Mouse (Mus musculus): Measurements from ENCODE around the gene Ccdc124. TPM values are rescaled to one million over a fixed set of nuclear protein-coding genes. Genes with fewer than 3 reads are reported as not detected.
"Not testable (repeated sequence)": the region's sequence is repeated elsewhere in the genome, so short reads cannot be mapped to it uniquely, and the experiment has no call there.

Ccdc124 gene
- total RNA-seq, 2 experiments from 2014 or later: 54.7 to 57.2 TPM

GRCm38 (mm10) chr8:70822594-70822993 is 51.1 kb downstream of the Ccdc124 start:
- not testable (repeated sequence) for DNase-seq

GRCm38 (mm10) chr8:70821992-70822391 is 51.7 kb downstream of the Ccdc124 start:
- no peak for DNase-seq

GRCm38 (mm10) chr8:70821399-70821962 is 52.3 kb downstream of the Ccdc124 start:
- DNase-seq: peak; percentile 70 to 80

- peak; percentile 49 to 66 for DNase-seq
Measured at GRCm38 (mm10) chr8:70820101-70820935, 53.4 kb downstream of the Ccdc124 start.

Small RNA genes within 50 kb of the gene (microRNA-seq; reads per million reads assigned to microRNA genes)
- not detected for gene Mir7067

Other genes starting within 250 kb of the Ccdc124 start
- gene Gdf15, start 241.5 kb downstream of the Ccdc124 start, total RNA-seq (2021): 1 to 10 TPM; 5.0 to 6.0 TPM
- 100 to 1,000 TPM; 138 to 139 TPM for gene Pgpep1, start 213.5 kb downstream of the Ccdc124 start, total RNA-seq (2021)
- 10 to 100 TPM; 74.3 to 84.4 TPM for gene Lsm4, start 200.7 kb downstream of the Ccdc124 start, total RNA-seq (2021)
- gene Jund, start 175.0 kb downstream of the Ccdc124 start, total RNA-seq (2021): 100 to 1,000 TPM; 219 to 227 TPM
- not detected for gene Iqcn, start 170.5 kb downstream of the Ccdc124 start, total RNA-seq (2021)
- not detected for gene Gm3336, start 155.4 kb downstream of the Ccdc124 start, total RNA-seq (2021)
- 1 to 10 TPM in 1 of 2 experiments, under 1 TPM in 1; 0.33 to 1.2 TPM for gene Pde4c, start 150.2 kb downstream of the Ccdc124 start, total RNA-seq (2021)
- 10 to 100 TPM; 68.6 to 78.2 TPM for gene Rab3a, start 119.3 kb downstream of the Ccdc124 start, total RNA-seq (2021)
- gene Mpv17l2, start 113.0 kb downstream of the Ccdc124 start, total RNA-seq (2021): 100 to 1,000 TPM; 119 to 155 TPM
- 10 to 100 TPM; 35.6 to 51.5 TPM for gene Pik3r2, start 97.2 kb downstream of the Ccdc124 start, total RNA-seq (2021)
- gene Mast3, start 68.9 kb downstream of the Ccdc124 start, total RNA-seq (2021): 10 to 100 TPM; 16.8 to 19.0 TPM
- not detected for gene Il12rb1, start 65.5 kb downstream of the Ccdc124 start, total RNA-seq (2021)
- gene Arrdc2, start 34.2 kb downstream of the Ccdc124 start, total RNA-seq (2021): 10 to 100 TPM in 1 of 2 experiments, 1 to 10 TPM in 1; 6.9 to 10.5 TPM
- gene Kcnn1, start 10.7 kb downstream of the Ccdc124 start, total RNA-seq (2021): 1 to 10 TPM; 2.3 to 4.0 TPM
- not detected for gene Slc5a5, start 18.8 kb upstream of the Ccdc124 start, total RNA-seq (2021)
- 1,000 to 10,000 TPM; 1,312 to 1,373 TPM for gene Rpl18a, start 23.5 kb upstream of the Ccdc124 start, total RNA-seq (2021)
- 10 to 100 TPM; 25.6 to 42.0 TPM for gene Map1s, start 32.0 kb upstream of the Ccdc124 start, total RNA-seq (2021)

Measured in adrenal gland, postnatal 36 days (tissue).